8 mouse cellular contexts compared by ENCODE assay signal in genomic region chr2:59628057-59628901, GRCm38 (mm10). TPM values are rescaled to one million over a fixed set of nuclear protein-coding genes. Genes with fewer than 3 reads are reported as not detected.
DNase-seq lines count a peak whose midpoint lies in the region; ATAC-seq lines count a peak whose summit lies in the region.

No protein-coding gene starts in this region.

- intact Hi-C loops in heart, postnatal 14 days (cut with DNase I), result no loop called here

- ATAC-seq in CD4-positive, CD25-positive, alpha-beta regulatory T cell, adult 4 months, result no peak

- DNase-seq in CD4-positive, CD25-positive, alpha-beta regulatory T cell, adult 2 months (ENCODE audit: low read depth, low spot score), result peak; percentile 21
- DNase-seq in urinary bladder, postnatal 14 days (ENCODE audit: low spot score), result peak; percentile 44
- DNase-seq in urinary bladder, adult 18-20 months (ENCODE audit: low spot score in 2 of 2), result no peak
- peak; percentile 37 to 42 for DNase-seq in heart, postnatal 14 days
- peak; percentile 51 for DNase-seq in layer of hippocampus, adult 9-10 months (ENCODE audit: low spot score)
- DNase-seq in neural tube, embryonic 10.5 days (ENCODE audit: extremely low spot score, low spot score), result no peak
- DNase-seq in B cell, adult 2 months, result no peak

RNA-seq across cellular contexts. Expression of gene Tanc1, which starts 16.4 kb away (rescaled TPM):
- 10 to 100 TPM; 13.7 to 15.2 TPM for polyA plus RNA-seq in CD4-positive, CD25-positive, alpha-beta regulatory T cell, adult 4 months (2017; shearing (Covaris generic))
- 10 to 100 TPM; 31.9 to 37.8 TPM for total RNA-seq in heart, postnatal 14 days (2021)

Comparison
In these comparisons a context has a peak if more than half of its experiments do, and no peak if none do; other contexts are left out.
1. DNase-seq: peak in CD4-positive, CD25-positive, alpha-beta regulatory T cell, adult 2 months (single experiment), urinary bladder, postnatal 14 days (single experiment), heart, postnatal 14 days (2 of 2) and layer of hippocampus, adult 9-10 months (single experiment); none in urinary bladder, adult 18-20 months (0 of 2), neural tube, embryonic 10.5 days (single experiment) and B cell, adult 2 months (0 of 2).